Mouse (Mus musculus): Measurements from ENCODE around the gene Dpep1.

GRCm38 (mm10) chr8:123239398-123239797 is 53.4 kb downstream of the Dpep1 start:
- no peak for TF ChIP-seq CTCF (IDR thresholded peaks at IDR 0.05; ENCODE audit: low read depth, low read length)
- TF ChIP-seq POLR2AphosphoS5 (IDR thresholded peaks at IDR 0.05; ENCODE audit: insufficient replicate concordance, low read depth, low read length): no peak
